Mouse (Mus musculus) liver, embryonic 14.5 days (tissue): Measurements from ENCODE around the gene Mgat5.

Experiments used
- CTCF ChIP-seq: IDR thresholded peaks from 2 replicates; pipeline ENCODE4 v1.5.1; 2016; ENCODE audit warnings: antibody characterized with exemption, low read depth, control low read depth
- EP300 ChIP-seq: IDR thresholded peaks from 2 replicates; pipeline ENCODE4 v1.6.1; 2016; ENCODE audit warnings: antibody characterized with exemption, low read depth

GRCm38 (mm10) chr1:127301038-127301437 lies 96.2 kb downstream of the Mgat5 start:
- TF ChIP-seq CTCF = no peak
- no peak for TF ChIP-seq EP300
